In genomic region chr10:80164161-80164997, GRCm38 (mm10) we compare ENCODE assay signal across 8 mouse cellular contexts. TPM values are rescaled to one million over a fixed set of nuclear protein-coding genes. Genes with fewer than 3 reads are reported as not detected.
A peak's percentile ranks its signal among the peaks of the same experiment; 100 is the strongest.
DNase-seq lines count a peak whose midpoint lies in the region; ATAC-seq and TF ChIP-seq lines count a peak whose summit lies in the region.

No protein-coding gene starts in this region.

- no peak for ATAC-seq in lung, embryonic 14.5 days (ENCODE audit: insufficient read depth)
- no peak for ATAC-seq in heart, embryonic 14.5 days (ENCODE audit: insufficient number of reproducible peaks, insufficient read depth, low FRiP score, low read depth)
- ATAC-seq in midbrain, embryonic 15.5 days (replicated peaks): no peak; the same call in 1 of the 2 replicates
- ATAC-seq in erythroid progenitor cell, adult 5-6 weeks (replicated peaks; ENCODE audit: low FRiP score, poor library complexity, severe bottlenecking): no peak

- peak overlapping the region; percentile 97 for H3K4me2 ChIP-seq in lung, embryonic 14.5 days
- H3K4me2 ChIP-seq in heart, embryonic 14.5 days (ENCODE audit: low read length): peak overlapping the region; percentile 98
- H3K4me2 ChIP-seq in midbrain, embryonic 15.5 days: peak overlapping the region; percentile 94

- peak overlapping the region; percentile 30; the same call in 1 of the 2 replicates for H3K27ac ChIP-seq in lung, embryonic 14.5 days (ENCODE audit: low read depth)
- peak overlapping the region; percentile 75 to 100 for H3K27ac ChIP-seq in heart, embryonic 14.5 days (replicated peaks in 1 of 2; ENCODE audit: control insufficient read depth in 1 of 2, insufficient read depth in 1 of 2, low read depth in 2 of 2, low read length in 2 of 2)
- H3K27ac ChIP-seq in midbrain, embryonic 15.5 days: peak overlapping the region; percentile 85

- H3K9me3 ChIP-seq in lung, embryonic 14.5 days (ENCODE audit: low read depth, low read length): no peaks in the 10 kb centered on the region
- H3K9me3 ChIP-seq in heart, embryonic 14.5 days (ENCODE audit: control insufficient read depth, low read length): no peaks in the 10 kb centered on the region
- H3K9me3 ChIP-seq in midbrain, embryonic 15.5 days: no peaks in the 10 kb centered on the region

- H3K36me3 ChIP-seq in lung, embryonic 14.5 days (ENCODE audit: insufficient read depth): peaks cover 2% of the 10 kb centered on the region
- H3K36me3 ChIP-seq in heart, embryonic 14.5 days (ENCODE audit: control insufficient read depth, insufficient read depth, low read length): peaks cover 2% of the 10 kb centered on the region; the same call in 1 of the 2 replicates
- no peaks in the 10 kb centered on the region for H3K36me3 ChIP-seq in midbrain, embryonic 15.5 days (replicated peaks)

- H3K9ac ChIP-seq in lung, embryonic 14.5 days: peak overlapping the region; percentile 42
- peak overlapping the region; percentile 72 for H3K9ac ChIP-seq in heart, embryonic 14.5 days (ENCODE audit: low read length)
- H3K9ac ChIP-seq in midbrain, embryonic 15.5 days: peak overlapping the region; percentile 71

- H3K27me3 ChIP-seq in lung, embryonic 14.5 days (ENCODE audit: insufficient read depth, low read length): no peaks in the 10 kb centered on the region
- H3K27me3 ChIP-seq in heart, embryonic 14.5 days (ENCODE audit: control insufficient read depth, insufficient read depth, low read length): no peaks in the 10 kb centered on the region
- H3K27me3 ChIP-seq in midbrain, embryonic 15.5 days (replicated peaks): no peaks in the 10 kb centered on the region

- H3K4me1 ChIP-seq in lung, embryonic 14.5 days (ENCODE audit: insufficient read depth): peaks cover 55% of the 10 kb centered on the region
- peaks cover 48 to 78% of the 10 kb centered on the region in 2 experiments for H3K4me1 ChIP-seq in heart, embryonic 14.5 days (ENCODE audit: control insufficient read depth in 2 of 2, insufficient read depth in 2 of 2, low read length in 2 of 2)
- H3K4me1 ChIP-seq in midbrain, embryonic 15.5 days: peaks cover 62% of the 10 kb centered on the region

- peak overlapping the region; percentile 44 for H3K4me3 ChIP-seq in lung, embryonic 14.5 days (ENCODE audit: low read depth, low read length)
- peak overlapping the region; percentile 45 to 48 for H3K4me3 ChIP-seq in heart, embryonic 14.5 days (ENCODE audit: control insufficient read depth in 1 of 2, insufficient read depth in 1 of 2, low read depth in 1 of 2, low read length in 2 of 2)
- H3K4me3 ChIP-seq in midbrain, embryonic 15.5 days: peak overlapping the region; percentile 45

- no peak for DNase-seq in lung, embryonic 14.5 days
- DNase-seq in lung, postnatal 25 days (ENCODE audit: low spot score): no peak
- peak; percentile 71 for DNase-seq in cerebellum, adult 8-10 months
- DNase-seq in kidney, postnatal 14 days: peak; percentile 60
- no peak for DNase-seq in thymus, postnatal 0 days (ENCODE audit: low spot score)

- no peak for TF ChIP-seq CTCF in lung, embryonic 14.5 days (IDR thresholded peaks at IDR 0.05; ENCODE audit: low read depth)

- WGBS in lung, embryonic 14.5 days: 8% methylated on average over 43 of the region's 44 CpGs
- WGBS in heart, embryonic 14.5 days: 7% methylated on average over 44 of the region's 44 CpGs
- WGBS in midbrain, embryonic 15.5 days: 10% methylated on average over 44 of the region's 44 CpGs

RNA-seq across cellular contexts. Expression of gene Cirbp, which starts 1.4 kb away (rescaled TPM):
- 71.8 and 71.9 TPM in 2 replicates for polyA plus RNA-seq in lung, embryonic 14.5 days (2014; fragmentation: Nextera tagmentation; extraction: Ambion mirVana)
- polyA plus RNA-seq in heart, embryonic 14.5 days (2014; fragmentation: Nextera tagmentation; extraction: Ambion mirVana): 79.4 and 80.7 TPM in 2 replicates
- 364 and 392 TPM in 2 replicates for polyA plus RNA-seq in midbrain, embryonic 15.5 days (2015; fragmentation: Nextera tagmentation; extraction: Ambion mirVana)
- total RNA-seq in erythroid progenitor cell, adult 5-6 weeks (2015; ENCODE audit: low replicate concordance): 10.1 and 19.7 TPM in 2 replicates
- total RNA-seq in erythroid progenitor cell, adult 5-6 weeks (2017; ENCODE audit: low replicate concordance): 33.5 and 39.6 TPM in 2 replicates
- polyA plus RNA-seq in thymus, postnatal 0 days (2015; fragmentation: Nextera tagmentation; extraction: Ambion mirVana): 226 and 376 TPM in 2 replicates

RNA-seq across cellular contexts. Expression of gene 1600002K03Rik, which starts 8.4 kb away (rescaled TPM):
- 8.3 and 9.7 TPM in 2 replicates for polyA plus RNA-seq in lung, embryonic 14.5 days (2014; fragmentation: Nextera tagmentation; extraction: Ambion mirVana)
- 7.7 and 11.1 TPM in 2 replicates for polyA plus RNA-seq in heart, embryonic 14.5 days (2014; fragmentation: Nextera tagmentation; extraction: Ambion mirVana)
- 13.3 and 14.7 TPM in 2 replicates for polyA plus RNA-seq in midbrain, embryonic 15.5 days (2015; fragmentation: Nextera tagmentation; extraction: Ambion mirVana)
- total RNA-seq in erythroid progenitor cell, adult 5-6 weeks (2015; ENCODE audit: low replicate concordance): not detected in 2 replicates
- not detected in 2 replicates for total RNA-seq in erythroid progenitor cell, adult 5-6 weeks (2017; ENCODE audit: low replicate concordance)
- polyA plus RNA-seq in thymus, postnatal 0 days (2015; fragmentation: Nextera tagmentation; extraction: Ambion mirVana): 15.3 and 15.4 TPM in 2 replicates

RNA-seq across cellular contexts. Expression of gene Efna2, which starts 14.9 kb away (rescaled TPM):
- polyA plus RNA-seq in lung, embryonic 14.5 days (2014; fragmentation: Nextera tagmentation; extraction: Ambion mirVana): 19.6 and 22.7 TPM in 2 replicates
- polyA plus RNA-seq in heart, embryonic 14.5 days (2014; fragmentation: Nextera tagmentation; extraction: Ambion mirVana): 8.4 and 10.1 TPM in 2 replicates
- polyA plus RNA-seq in midbrain, embryonic 15.5 days (2015; fragmentation: Nextera tagmentation; extraction: Ambion mirVana): 53.4 and 54.6 TPM in 2 replicates
- not detected in 2 replicates for total RNA-seq in erythroid progenitor cell, adult 5-6 weeks (2015; ENCODE audit: low replicate concordance)
- not detected in 2 replicates for total RNA-seq in erythroid progenitor cell, adult 5-6 weeks (2017; ENCODE audit: low replicate concordance)
- polyA plus RNA-seq in thymus, postnatal 0 days (2015; fragmentation: Nextera tagmentation; extraction: Ambion mirVana): 1.2 and 1.6 TPM in 2 replicates

RNA-seq across cellular contexts. Expression of gene Midn, which starts 16.3 kb away (rescaled TPM):
- polyA plus RNA-seq in lung, embryonic 14.5 days (2014; fragmentation: Nextera tagmentation; extraction: Ambion mirVana): 32.6 and 34.2 TPM in 2 replicates
- 21.2 and 25.8 TPM in 2 replicates for polyA plus RNA-seq in heart, embryonic 14.5 days (2014; fragmentation: Nextera tagmentation; extraction: Ambion mirVana)
- polyA plus RNA-seq in midbrain, embryonic 15.5 days (2015; fragmentation: Nextera tagmentation; extraction: Ambion mirVana): 29.5 and 29.9 TPM in 2 replicates
- total RNA-seq in erythroid progenitor cell, adult 5-6 weeks (2015; ENCODE audit: low replicate concordance): 20.1 and 23.8 TPM in 2 replicates
- 12.5 and 18.2 TPM in 2 replicates for total RNA-seq in erythroid progenitor cell, adult 5-6 weeks (2017; ENCODE audit: low replicate concordance)
- 13.1 and 18.8 TPM in 2 replicates for polyA plus RNA-seq in thymus, postnatal 0 days (2015; fragmentation: Nextera tagmentation; extraction: Ambion mirVana)

RNA-seq across cellular contexts. Expression of gene Cbarp, which starts 23.7 kb away (rescaled TPM):
- polyA plus RNA-seq in lung, embryonic 14.5 days (2014; fragmentation: Nextera tagmentation; extraction: Ambion mirVana): 3.8 and 5.5 TPM in 2 replicates
- polyA plus RNA-seq in heart, embryonic 14.5 days (2014; fragmentation: Nextera tagmentation; extraction: Ambion mirVana): 1.6 and 2.6 TPM in 2 replicates
- 65.7 and 66.9 TPM in 2 replicates for polyA plus RNA-seq in midbrain, embryonic 15.5 days (2015; fragmentation: Nextera tagmentation; extraction: Ambion mirVana)
- total RNA-seq in erythroid progenitor cell, adult 5-6 weeks (2015; ENCODE audit: low replicate concordance): not detected in 2 replicates
- total RNA-seq in erythroid progenitor cell, adult 5-6 weeks (2017; ENCODE audit: low replicate concordance): not detected in 2 replicates
- polyA plus RNA-seq in thymus, postnatal 0 days (2015; fragmentation: Nextera tagmentation; extraction: Ambion mirVana): 3.5 and 4.3 TPM in 2 replicates

Comparison
In these comparisons a context has a peak if more than half of its experiments do, and no peak if none do; other contexts are left out.
1. DNase-seq: peak in cerebellum, adult 8-10 months (single experiment) and kidney, postnatal 14 days (single experiment); none in lung, embryonic 14.5 days (single experiment), lung, postnatal 25 days (single experiment) and thymus, postnatal 0 days (single experiment).
2. H3K27ac ChIP-seq: peak in every context shown above with its lines; median percentile 88 in heart, embryonic 14.5 days; 85 in midbrain, embryonic 15.5 days; 30 in lung, embryonic 14.5 days.
3. Peak in every context shown above with its lines, with median percentiles within 50 percentile points of each other: H3K4me2 ChIP-seq, H3K4me3 ChIP-seq and H3K9ac ChIP-seq.